Mouse (Mus musculus): ENCODE results near the gene A730015C16Rik.

DNA sequence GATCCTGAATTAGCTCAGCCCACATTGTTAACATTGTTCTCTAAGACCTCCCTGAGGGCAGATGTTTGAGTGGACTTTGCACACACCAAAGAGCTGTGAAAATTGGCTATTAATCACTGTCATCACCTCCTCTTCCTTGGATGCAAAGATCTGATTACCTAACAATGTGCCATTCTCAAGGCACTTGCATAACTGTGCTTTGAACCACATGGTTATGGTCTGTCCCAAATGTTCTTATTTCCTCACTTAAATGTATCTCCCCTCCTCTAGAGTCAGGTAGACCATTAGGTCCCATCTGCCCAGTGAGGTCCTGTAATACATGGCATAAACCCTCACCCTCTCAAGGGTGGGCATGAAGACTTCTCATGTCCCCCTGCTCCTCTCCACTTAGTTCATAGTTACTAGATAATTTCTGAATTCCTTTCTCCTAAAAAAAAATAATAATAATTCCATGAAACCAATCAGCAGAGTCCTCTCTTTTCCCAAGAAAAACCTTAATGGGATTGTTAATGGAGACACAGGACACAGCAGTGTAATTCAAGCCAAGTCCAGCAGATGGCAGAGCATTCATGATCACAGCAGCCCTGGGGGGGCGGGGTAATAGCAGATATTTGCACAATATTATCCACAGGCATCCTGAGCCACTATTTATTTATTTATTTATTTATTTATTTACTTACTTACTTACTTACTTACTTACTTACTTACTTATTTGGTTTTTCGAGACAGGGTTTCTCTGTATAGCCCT lies 50.2 kb downstream of the A730015C16Rik start:
- TF ChIP-seq CTCF (IDR thresholded peaks at IDR 0.05; ENCODE audit: insufficient read depth, low read length) (peak; percentile 72), POLR2A (IDR thresholded peaks at IDR 0.05; ENCODE audit: borderline replicate concordance, extremely low read depth, low read depth, low read length) (no peak)

Data from lung, adult 2 months (tissue).